Mouse (Mus musculus) heart, embryonic 12.5 days (tissue): ENCODE measurements around the gene Bpi. TPM values are rescaled to one million over a fixed set of nuclear protein-coding genes. Genes with fewer than 3 reads are reported as not detected.

Experiments
- ATAC-seq: fragments of 200-750 bp; cut with Nextera tagmentation; 2 replicates; pipeline ENCODE4 v1.8.0; 2017; ENCODE audit warnings: moderate TSS enrichment, moderate library complexity; ENCODE audit not compliant: insufficient number of reproducible peaks, low FRiP score
- H3K27ac ChIP-seq: fragments of 300-500 bp; sonication (generic); 2 replicates; pipeline ENCODE4 v1.5.1; 2016; ENCODE audit warnings: mild to moderate bottlenecking, moderate library complexity; ENCODE audit not compliant: poor library complexity, severe bottlenecking
- H3K27me3 ChIP-seq: fragments of 300-500 bp; sonication (generic); replicated peaks from 2 replicates; pipeline ENCODE4 v1.6.1; 2016; ENCODE audit warnings: mild to moderate bottlenecking, moderate library complexity
- H3K36me3 ChIP-seq: fragments of 300-500 bp; sonication (generic); 2 replicates; pipeline ENCODE4 v1.6.1; 2016; ENCODE audit warnings: mild to moderate bottlenecking, moderate library complexity
- H3K4me1 ChIP-seq: fragments of 300-500 bp; sonication (generic); replicated peaks from 2 replicates; pipeline ENCODE4 v1.6.1; 2016; ENCODE audit warnings: mild to moderate bottlenecking
- H3K4me2 ChIP-seq: fragments of 300-500 bp; sonication (generic); 2 replicates; pipeline ENCODE4 v1.6.1; 2016; ENCODE audit warnings: mild to moderate bottlenecking, moderate library complexity
- H3K4me3 ChIP-seq: fragments of 300-500 bp; sonication (generic); 2 replicates; pipeline ENCODE4 v1.5.1; 2016; ENCODE audit warnings: mild to moderate bottlenecking
- H3K9ac ChIP-seq: fragments of 300-500 bp; sonication (generic); 2 replicates; pipeline ENCODE4 v1.6.1; 2016; ENCODE audit warnings: mild to moderate bottlenecking, moderate library complexity
- H3K9me3 ChIP-seq: fragments of 300-500 bp; sonication (generic); replicated peaks from 2 replicates; pipeline ENCODE4 v1.6.1; 2016; ENCODE audit warnings: mild to moderate bottlenecking, moderate library complexity
- WGBS: fragments of 180-500 bp; shearing (Covaris S2); methylation state at CpG from one replicate; pipeline ENCODE4 v1.1.7; 2016; 5-methylcytosine and 5-hydroxymethylcytosine counted together
- polyA plus RNA-seq: library from polyadenylated mRNA; unstranded; fragments of >200 nt; fragmentation: Nextera tagmentation; extraction: Ambion mirVana; gene quantifications from 2 replicates; pipeline ENCODE4 v1.2.1, GENCODE M21; 2016

Gene Bpi
- polyA plus RNA-seq, 1 experiment from 2014 or later = not detected

GRCm38 (mm10) chr2:158225301-158225700, 32.6 kb upstream of the Bpi start:
- no peak overlapping the region for H3K9ac ChIP-seq
- no peaks in the 10 kb centered on the region for H3K36me3 ChIP-seq
- no peak overlapping the region for H3K27ac ChIP-seq
- no peak overlapping the region for H3K4me2 ChIP-seq
- WGBS = 61% methylated on average over 5 of the region's 5 CpGs
- peaks cover 26% of the 10 kb centered on the region for H3K4me1 ChIP-seq
- H3K27me3 ChIP-seq = peaks cover 22% of the 10 kb centered on the region
- H3K4me3 ChIP-seq = no peak overlapping the region
- no peaks in the 10 kb centered on the region for H3K9me3 ChIP-seq
- ATAC-seq = no peak

GRCm38 (mm10) chr2:158228670-158229502, 29.0 kb upstream of the Bpi start, which contains the start of gene D630003M21Rik:
D630003M21Rik (minus strand) TSS chr2:158229222.
- Histone ChIP-seq H3K9ac (peak within 1 kb of the TSS; percentile 64), H3K9me3 (no peaks in the 10 kb centered on the region), H3K27ac (no peak within 1 kb of the TSS), H3K4me3 (peak within 1 kb of the TSS; percentile 50), H3K27me3 (peaks cover 22% of the 10 kb centered on the region), H3K36me3 (no peaks in the 10 kb centered on the region), H3K4me1 (peaks cover 18% of the 10 kb centered on the region), H3K4me2 (peak within 1 kb of the TSS; percentile 95)
- WGBS = 2% methylated on average over 40 of the region's 55 CpGs
- ATAC-seq = peak; percentile 71

DNA sequence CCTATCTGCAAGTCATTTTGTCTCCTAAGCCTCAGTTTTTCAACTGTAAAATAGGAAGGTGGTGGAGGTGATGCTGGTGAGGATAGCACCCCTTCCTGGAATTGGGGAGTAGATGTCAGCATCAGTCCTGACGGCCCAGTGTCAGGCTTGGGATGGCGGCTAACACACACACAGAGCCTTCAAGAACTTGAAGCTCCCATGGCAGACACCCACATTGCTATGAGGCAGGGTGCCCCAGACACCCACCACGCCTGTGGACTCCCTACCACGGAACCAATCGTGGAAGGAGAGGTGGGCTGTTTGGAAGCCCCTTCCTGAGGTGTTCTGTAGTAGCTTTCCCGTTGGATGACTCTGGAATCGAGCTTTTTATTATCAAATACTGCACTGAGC, 28.4 kb upstream of the Bpi start:
- H3K27me3 ChIP-seq = peaks cover 22% of the 10 kb centered on the region
- H3K4me2 ChIP-seq = peak overlapping the region; percentile 95
- peak overlapping the region; percentile 50 for H3K4me3 ChIP-seq
- peak overlapping the region; percentile 64 for H3K9ac ChIP-seq
- no peak for ATAC-seq
- H3K9me3 ChIP-seq = no peaks in the 10 kb centered on the region
- H3K36me3 ChIP-seq = no peaks in the 10 kb centered on the region
- H3K4me1 ChIP-seq = peaks cover 18% of the 10 kb centered on the region
- 28% methylated on average over 7 of the region's 7 CpGs for WGBS
- no peak overlapping the region for H3K27ac ChIP-seq

DNA sequence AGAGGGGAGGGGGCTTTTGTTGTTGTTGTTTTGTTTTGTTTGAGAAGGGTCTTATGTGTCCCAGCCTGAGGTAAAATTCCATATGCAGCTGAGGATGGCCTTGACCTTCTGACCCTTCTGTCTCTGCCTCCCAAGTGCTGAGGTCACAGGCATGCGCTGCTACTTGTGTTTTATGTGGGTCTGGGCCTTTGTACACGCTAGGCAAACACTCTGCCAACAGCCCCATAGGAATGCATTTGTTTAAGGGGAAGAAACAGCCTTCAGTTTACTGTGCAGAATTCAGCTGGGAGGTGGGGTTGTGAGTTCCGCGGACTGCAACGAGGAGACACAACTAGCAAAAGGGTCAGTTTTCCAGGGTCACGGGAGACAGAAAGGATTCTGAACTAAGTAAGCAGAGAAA, 27.3 kb upstream of the Bpi start:
- peaks cover 18% of the 10 kb centered on the region for H3K4me1 ChIP-seq
- no peak overlapping the region for H3K27ac ChIP-seq
- H3K4me3 ChIP-seq = no peak overlapping the region
- H3K4me2 ChIP-seq = no peak overlapping the region
- H3K27me3 ChIP-seq = peaks cover 21% of the 10 kb centered on the region
- H3K9ac ChIP-seq = no peak overlapping the region
- 61% methylated on average over 6 of the region's 6 CpGs for WGBS
- ATAC-seq = no peak
- H3K36me3 ChIP-seq = no peaks in the 10 kb centered on the region
- no peaks in the 10 kb centered on the region for H3K9me3 ChIP-seq

DNA sequence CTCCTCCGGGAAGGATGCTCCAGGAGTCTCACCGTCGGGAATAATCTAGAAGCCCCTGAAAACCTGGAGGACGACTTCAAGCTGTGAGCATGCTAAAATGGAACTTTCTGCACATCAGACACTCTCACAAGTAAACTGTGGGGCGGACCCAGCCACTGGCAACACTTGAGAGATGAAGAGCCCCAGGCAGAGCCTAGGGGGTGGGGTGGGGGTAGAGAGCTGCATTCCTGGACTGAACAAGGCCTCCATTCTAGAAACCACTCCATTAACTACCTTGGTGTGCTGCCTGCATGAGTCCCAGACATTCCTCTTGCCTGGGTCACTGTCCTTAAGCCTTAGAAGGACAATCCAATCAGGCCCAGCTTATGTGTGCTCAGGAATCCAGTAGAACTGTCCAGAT, 26.8 kb upstream of the Bpi start:
- no peak for ATAC-seq
- Histone ChIP-seq H3K36me3 (no peaks in the 10 kb centered on the region), H3K27ac (no peak overlapping the region), H3K4me1 (peaks cover 18% of the 10 kb centered on the region), H3K4me3 (no peak overlapping the region), H3K27me3 (peaks cover 17% of the 10 kb centered on the region), H3K9ac (no peak overlapping the region), H3K4me2 (no peak overlapping the region), H3K9me3 (no peaks in the 10 kb centered on the region)
- WGBS = 45% methylated on average over 5 of the region's 5 CpGs

GRCm38 (mm10) chr2:158232414-158232813, 25.5 kb upstream of the Bpi start:
- H3K36me3 ChIP-seq = no peaks in the 10 kb centered on the region
- no peak overlapping the region for H3K27ac ChIP-seq
- 72% methylated on average over 3 of the region's 3 CpGs for WGBS
- H3K4me3 ChIP-seq = no peak overlapping the region
- peaks cover 4% of the 10 kb centered on the region; the same call in 1 of the 2 replicates for H3K27me3 ChIP-seq
- no peak overlapping the region for H3K4me2 ChIP-seq
- H3K9me3 ChIP-seq = no peaks in the 10 kb centered on the region; the same call in 1 of the 2 replicates
- peaks cover 18% of the 10 kb centered on the region for H3K4me1 ChIP-seq
- H3K9ac ChIP-seq = no peak overlapping the region
- no peak for ATAC-seq

DNA sequence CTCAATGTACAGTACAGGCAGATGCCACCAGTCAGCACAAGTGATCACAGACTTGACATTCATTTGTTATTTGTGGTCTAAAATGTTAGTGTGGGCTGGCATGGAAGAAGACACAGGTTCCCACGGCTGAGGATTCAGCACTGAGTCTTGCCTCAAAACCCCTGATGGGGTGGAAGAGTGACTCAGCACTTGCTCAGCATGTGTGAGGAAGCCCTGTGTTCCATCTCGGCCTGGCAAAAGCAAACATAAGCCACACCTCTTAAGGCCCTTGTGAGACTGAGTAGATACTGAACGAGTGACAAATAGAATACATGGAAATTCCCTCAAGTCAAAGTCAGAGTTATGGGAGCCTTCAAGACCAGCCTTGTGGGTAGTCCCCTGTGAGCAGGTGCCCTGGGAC, 24.8 kb upstream of the Bpi start:
- Histone ChIP-seq H3K27me3 (peaks cover 3% of the 10 kb centered on the region; the same call in 1 of the 2 replicates), H3K27ac (no peak overlapping the region), H3K36me3 (no peaks in the 10 kb centered on the region), H3K9me3 (no peaks in the 10 kb centered on the region; the same call in 1 of the 2 replicates), H3K9ac (no peak overlapping the region), H3K4me2 (no peak overlapping the region), H3K4me1 (peaks cover 18% of the 10 kb centered on the region), H3K4me3 (no peak overlapping the region)
- 54% methylated on average over 3 of the region's 3 CpGs for WGBS
- ATAC-seq = no peak

DNA sequence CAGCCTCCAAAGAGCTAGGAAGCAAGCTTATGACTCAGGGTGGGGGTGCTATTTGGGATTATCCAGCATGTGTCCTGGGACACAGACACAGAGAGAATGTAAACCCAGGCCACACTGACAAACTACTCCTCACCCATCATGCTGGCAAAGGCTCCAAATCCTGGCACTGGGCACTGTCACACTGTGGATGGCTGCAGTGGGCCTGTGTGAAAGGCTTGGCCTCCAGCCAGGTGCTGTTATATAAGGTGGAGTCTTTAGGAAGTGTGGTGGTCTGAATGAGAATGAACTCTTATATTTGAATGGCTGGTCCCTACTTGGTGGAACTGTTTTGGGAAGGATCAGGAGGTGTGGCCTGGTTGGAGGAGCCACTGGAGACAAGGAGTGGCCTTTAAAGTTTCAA, 21.2 kb upstream of the Bpi start:
- Histone ChIP-seq H3K9ac (no peak overlapping the region), H3K27ac (no peak overlapping the region), H3K27me3 (no peaks in the 10 kb centered on the region), H3K9me3 (peaks cover 8% of the 10 kb centered on the region; the same call in 1 of the 2 replicates), H3K4me3 (no peak overlapping the region), H3K36me3 (no peaks in the 10 kb centered on the region), H3K4me2 (no peak overlapping the region), H3K4me1 (no peaks in the 10 kb centered on the region)
- no peak for ATAC-seq

DNA sequence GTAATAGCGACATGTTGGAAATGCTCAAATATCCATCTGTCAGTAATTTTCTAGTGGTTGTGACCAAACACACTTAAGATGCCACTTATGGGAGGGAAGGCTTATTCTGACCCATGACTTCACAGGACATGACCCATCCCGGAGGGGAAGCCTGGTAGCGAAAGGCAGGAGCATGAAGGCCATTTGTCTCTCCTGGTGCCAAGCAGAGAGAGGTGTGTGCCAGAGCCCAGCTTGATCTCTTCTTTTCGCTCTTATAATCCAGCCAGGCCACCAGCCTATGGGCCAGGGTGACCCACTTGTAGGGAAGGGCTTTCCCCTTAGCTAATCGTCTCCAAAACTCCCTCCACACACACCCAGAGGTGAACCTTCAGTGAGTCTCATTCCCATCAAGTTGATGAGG, 19.8 kb upstream of the Bpi start:
- Histone ChIP-seq H3K4me3 (no peak overlapping the region), H3K9me3 (peaks cover 8% of the 10 kb centered on the region; the same call in 1 of the 2 replicates), H3K27ac (no peak overlapping the region), H3K4me2 (no peak overlapping the region), H3K27me3 (no peaks in the 10 kb centered on the region), H3K36me3 (no peaks in the 10 kb centered on the region), H3K4me1 (no peaks in the 10 kb centered on the region), H3K9ac (no peak overlapping the region)
- no peak for ATAC-seq
- 82% methylated on average over 5 of the region's 5 CpGs for WGBS

DNA sequence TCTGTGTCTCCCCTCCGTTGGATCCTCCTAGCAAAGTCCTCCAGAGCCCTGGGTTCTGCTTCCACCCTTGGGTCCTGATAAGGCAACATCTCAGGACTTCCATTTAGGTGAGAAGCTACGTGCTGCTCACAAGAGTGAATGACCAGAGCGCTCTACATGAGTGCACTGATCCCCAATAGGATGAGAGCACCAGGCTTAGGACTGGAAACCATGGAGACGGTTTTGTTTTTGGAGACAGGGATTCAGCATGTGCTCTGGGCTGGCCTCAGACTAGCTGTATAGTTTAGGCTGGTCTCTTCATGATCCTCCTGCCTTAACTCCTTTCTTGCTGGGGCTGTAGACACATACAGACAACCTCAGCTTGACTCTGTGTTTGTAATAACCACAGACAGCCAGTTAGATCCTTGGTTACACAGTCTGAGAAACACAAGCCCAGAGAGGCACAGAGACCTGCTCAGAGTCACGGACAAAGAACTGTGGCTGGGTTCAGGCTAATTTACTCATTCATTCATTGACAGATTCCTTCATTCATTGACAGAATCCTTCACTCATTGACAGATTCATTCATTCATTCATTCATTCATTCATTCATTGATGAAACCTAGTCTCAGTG, 16.7 kb upstream of the Bpi start:
- Histone ChIP-seq H3K27ac (no peak overlapping the region), H3K36me3 (no peaks in the 10 kb centered on the region), H3K4me2 (no peak overlapping the region), H3K4me3 (no peak overlapping the region), H3K9ac (no peak overlapping the region), H3K27me3 (no peaks in the 10 kb centered on the region), H3K9me3 (peaks cover 8% of the 10 kb centered on the region; the same call in 1 of the 2 replicates), H3K4me1 (no peaks in the 10 kb centered on the region)
- WGBS = 59% methylated on average over 5 of the region's 5 CpGs
- ATAC-seq = no peak

- H3K36me3 ChIP-seq = no peaks in the 10 kb centered on the region
- no peaks in the 10 kb centered on the region for H3K27me3 ChIP-seq
- no peak overlapping the region for H3K4me3 ChIP-seq
- H3K27ac ChIP-seq = no peak overlapping the region
- no peak overlapping the region for H3K4me2 ChIP-seq
- no peak overlapping the region for H3K9ac ChIP-seq
- H3K4me1 ChIP-seq = no peaks in the 10 kb centered on the region
- ATAC-seq = no peak
- H3K9me3 ChIP-seq = 0 out of 2 replicates have a peak, but pooled peaks cover 8% of the 10 kb centered on the region
- 85% methylated on average over 18 of the region's 18 CpGs for WGBS
These were observed 15.6 kb upstream of the Bpi start for GRCm38 (mm10) chr2:158242170-158242896.
